Mouse (Mus musculus) left cerebral cortex, postnatal 25 days (tissue): ENCODE results near the gene Agbl4. TPM values are rescaled to one million over a fixed set of nuclear protein-coding genes. Genes with fewer than 3 reads are reported as not detected.
A peak's percentile ranks its signal among the peaks of the same experiment; 100 is the strongest.

ENCODE experiments used
- DNase-seq, 2 experiments: peaks; one replicate each; pipeline ENCODE4 v3.0.0; 2022; ENCODE audit warnings: low spot score in 2 of 2, mixed read lengths in 1 of 2
- intact Hi-C: fragments of 180-260 bp; cut with DNase I; formaldehyde crosslinking; loops from one replicate; pipeline ENCODE4 v1.15.1; 2025
- total RNA-seq, 2 experiments: library from RNA; stranded (reverse); gene quantifications; 2 replicates each; pipeline ENCODE4 v1.2.3; 2021

Agbl4 gene
- total RNA-seq, 2 experiments from 2014 or later = 21.2 to 22.6 TPM

DNA sequence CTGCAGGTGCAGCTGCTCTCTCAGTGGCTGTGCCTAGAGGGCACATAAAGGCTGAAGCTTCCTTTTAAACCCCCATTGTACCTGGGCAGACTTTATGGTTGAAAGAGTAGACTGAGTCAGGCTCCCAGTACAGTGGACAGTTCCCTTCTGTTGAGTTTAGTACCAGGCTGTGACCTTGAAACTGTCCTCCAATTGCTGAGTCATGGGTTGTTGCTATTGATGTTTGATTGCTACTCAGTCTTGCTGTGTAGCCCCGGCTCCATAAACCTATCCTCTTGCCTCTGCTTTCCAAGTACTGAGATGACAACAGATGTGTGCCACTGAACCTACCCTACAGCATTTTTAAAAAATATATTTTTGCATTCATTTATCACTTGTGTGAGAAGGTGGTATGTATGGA is 1190.8 kb downstream of the Agbl4 start:
- intact Hi-C loops = no loop called here
- no peak for DNase-seq

DNA sequence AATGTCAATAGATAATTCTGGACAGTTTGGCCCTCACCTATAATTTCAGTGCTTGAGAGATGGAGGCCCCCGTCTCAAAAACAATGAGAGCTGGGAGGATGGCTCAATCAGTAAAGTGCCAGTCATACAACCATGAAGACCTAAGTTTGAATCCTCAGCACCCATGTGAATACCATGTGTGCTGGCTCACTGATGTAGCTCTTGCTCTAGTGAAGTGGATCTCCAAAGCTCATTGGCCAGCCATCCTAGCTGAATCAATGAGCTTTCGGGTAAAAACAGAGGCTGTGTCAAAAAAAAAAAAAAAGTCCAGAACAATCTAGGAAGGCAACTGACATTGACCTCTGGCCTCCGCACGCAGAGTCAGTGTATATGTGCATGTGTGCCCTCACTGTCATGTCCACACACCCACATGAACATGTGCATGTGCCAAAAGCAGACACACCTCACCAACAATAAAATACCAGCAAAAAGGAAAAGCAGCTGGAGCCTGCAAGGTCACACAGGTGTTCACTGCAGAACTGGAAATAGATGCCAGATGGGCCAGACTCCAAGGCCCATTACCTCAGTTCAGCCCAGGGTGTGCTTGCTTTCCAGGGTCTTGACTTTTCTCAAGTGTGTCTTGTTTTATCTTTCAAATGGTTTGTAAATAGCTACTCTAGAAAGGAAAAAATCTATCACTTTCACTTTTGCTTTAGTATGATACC is 1192.2 kb downstream of the Agbl4 start:
- no peak for DNase-seq
- intact Hi-C loops = no loop called here

DNA sequence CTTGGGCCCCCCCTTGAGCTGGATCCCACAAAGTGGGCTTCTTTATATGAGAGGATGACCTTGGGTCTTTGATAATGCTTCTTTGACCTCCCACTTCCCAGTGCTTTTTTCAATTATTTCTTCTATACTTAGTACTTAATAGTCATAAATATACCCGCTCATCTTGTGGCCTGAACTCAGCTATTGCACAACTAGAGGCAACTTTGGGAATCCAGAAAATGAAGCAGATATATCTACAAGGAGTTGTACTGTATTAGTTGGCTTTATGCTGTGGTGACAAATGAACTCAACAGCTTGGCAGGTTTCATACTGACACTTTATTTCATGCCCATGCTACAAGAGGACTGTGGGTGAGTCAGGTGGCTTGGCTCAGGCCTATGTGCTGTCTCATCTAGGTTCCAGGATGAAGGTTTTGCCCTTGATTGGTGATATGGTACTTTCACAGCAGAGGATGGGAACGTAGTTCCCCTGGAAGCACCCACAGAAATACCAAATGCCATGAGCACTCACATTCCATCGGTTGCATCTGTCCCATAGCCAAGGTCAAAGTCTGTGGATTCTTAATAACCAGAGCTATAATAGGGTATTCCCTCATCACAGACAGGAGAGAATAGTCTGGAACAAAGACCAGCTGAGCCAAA is 1197.3 kb downstream of the Agbl4 start:
- no peak for DNase-seq
- intact Hi-C loops = no loop called here

DNA sequence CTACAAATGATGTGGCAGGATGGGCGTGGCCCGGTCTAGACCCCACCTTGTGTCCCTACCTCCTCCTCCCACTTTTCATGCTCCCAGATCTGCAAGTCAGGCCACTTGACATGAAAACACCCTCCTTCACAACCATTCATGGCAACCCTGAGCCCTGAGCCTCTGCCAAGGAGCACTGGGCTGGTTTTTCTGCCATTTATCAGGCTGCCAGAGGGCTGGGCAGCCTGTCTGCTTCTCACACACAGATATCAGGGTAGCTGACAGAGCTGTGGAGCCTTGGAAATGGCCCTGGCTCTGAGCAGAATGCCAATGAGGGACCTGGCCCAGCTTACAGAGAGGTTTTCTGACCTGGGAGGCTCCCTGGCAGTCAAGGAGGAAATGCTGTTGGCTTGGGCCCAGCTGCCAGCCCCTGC is 1199.8 kb downstream of the Agbl4 start:
- intact Hi-C loops = no loop called here
- peak in 1 of 2 experiments; percentile 39 for DNase-seq

DNA sequence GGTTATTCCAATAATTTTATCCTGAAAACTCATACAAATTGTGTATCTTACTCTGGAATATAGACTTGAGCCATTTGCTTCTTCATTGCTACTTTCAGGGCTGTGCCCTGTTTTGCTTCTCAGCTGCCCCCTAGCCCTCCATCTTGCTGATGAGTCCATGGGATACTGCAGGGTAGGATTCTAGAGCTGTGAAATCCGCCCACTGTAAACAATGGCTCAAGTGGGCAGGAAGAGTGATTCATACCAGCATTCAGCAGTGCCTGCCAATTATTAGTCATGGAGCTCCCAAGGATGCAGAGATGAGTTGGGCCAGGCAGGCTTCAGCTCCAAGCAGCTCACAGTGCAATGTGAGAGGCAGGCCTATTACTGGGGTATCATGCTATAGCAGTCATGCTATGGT is 1200.5 kb downstream of the Agbl4 start:
- DNase-seq = peak in 1 of 2 experiments; percentile 78
- intact Hi-C loops = no loop called here

DNA sequence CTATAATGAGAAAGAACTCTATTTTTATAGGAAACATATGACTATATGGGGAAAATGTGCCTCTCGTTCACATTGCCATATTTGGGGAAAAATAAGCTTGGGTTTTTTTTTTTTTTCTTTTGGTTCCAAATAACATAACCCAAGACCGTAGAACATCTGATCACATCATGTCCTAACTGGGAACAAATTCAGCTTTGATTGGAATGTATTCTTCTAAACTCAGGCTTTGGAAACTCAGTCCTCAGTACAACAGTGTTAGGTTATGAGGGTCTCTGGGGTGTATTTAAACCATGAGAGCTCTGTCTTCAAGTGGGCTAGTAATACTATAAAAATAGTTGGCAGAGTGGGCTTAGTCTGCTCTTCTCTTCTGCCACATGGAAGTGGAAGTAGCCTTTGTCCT is 1205.7 kb downstream of the Agbl4 start:
- DNase-seq = no peak
- intact Hi-C loops = no loop called here

DNA sequence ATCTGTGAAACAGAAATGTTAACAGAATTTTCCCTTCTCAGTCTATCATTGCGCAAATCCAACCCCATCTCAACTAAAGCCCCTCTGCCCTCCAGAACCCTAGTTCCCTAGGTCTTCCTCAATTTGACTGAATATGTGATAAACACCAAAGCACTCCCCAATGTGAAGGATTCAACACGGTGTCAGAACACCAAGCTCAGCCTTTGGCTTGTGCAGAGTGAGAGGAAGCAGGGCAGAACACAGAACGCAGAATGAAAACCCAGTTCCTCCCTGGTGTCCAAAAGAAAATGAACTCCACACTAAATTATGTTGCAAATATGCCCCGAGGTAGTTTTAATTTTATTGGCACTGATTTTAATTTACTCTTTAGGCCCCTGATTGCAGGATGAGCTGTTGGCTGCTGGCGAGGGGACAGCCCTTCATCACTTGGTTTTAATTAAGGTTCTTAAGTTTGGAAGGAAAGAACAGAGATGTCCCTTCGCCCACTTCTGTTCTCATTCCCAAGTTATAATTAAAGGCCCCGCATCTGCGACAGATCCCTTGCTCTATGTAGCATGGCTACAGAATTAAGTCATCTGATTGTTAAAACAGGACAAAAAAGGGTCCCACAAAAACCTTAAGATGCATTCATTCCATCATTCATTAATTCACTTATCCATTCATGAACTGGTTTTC is 1210.5 kb downstream of the Agbl4 start:
- intact Hi-C loops = no loop called here
- peak in 1 of 2 experiments; percentile 58 for DNase-seq

DNA sequence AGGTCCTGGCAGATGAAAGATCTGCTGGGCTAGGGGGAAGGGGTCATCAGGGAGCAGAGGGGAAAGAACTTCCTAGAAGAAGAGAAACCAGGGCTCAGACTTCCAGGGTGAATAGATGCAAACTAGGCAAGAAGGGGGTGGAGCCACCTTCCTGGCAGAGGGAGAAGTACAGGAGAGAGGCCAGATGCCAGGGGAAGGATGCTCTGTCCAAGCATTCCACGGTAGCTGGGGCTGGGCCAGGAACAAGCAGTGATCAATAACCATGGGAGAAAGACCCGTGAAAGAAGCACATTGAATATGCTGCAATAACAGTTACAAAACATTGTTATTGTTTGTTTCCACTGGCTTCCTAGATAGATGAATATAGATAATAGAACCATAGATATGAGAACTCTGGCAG is 1224.4 kb downstream of the Agbl4 start:
- no peak for DNase-seq
- intact Hi-C loops = loop anchor here (10.0 kb wide), 1 partner anchor 1597 kb away; no protein-coding TSS in a partner anchor

DNA sequence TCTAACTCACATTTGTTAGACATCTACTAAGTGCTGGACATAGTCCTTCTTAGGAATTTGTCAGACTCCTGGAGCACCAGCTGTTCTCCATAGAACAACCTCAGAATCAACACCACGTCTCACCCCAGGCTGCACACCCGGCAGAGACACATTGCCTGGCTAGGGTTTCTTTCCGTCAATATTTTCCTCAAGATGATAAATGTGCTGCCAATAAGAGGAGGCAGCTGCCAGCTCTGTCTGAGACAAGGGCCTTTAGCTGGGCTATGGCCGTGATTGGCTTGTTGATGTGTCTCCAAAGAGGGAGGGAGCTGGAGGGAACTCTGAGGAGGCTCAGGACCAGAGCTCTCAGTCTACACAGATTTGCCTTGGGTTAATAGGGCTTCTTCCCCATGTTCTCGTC is 1227.5 kb downstream of the Agbl4 start:
- DNase-seq = no peak
- intact Hi-C loops = loop anchor here (10.0 kb wide), 1 partner anchor 1600 kb away; no protein-coding TSS in a partner anchor

DNA sequence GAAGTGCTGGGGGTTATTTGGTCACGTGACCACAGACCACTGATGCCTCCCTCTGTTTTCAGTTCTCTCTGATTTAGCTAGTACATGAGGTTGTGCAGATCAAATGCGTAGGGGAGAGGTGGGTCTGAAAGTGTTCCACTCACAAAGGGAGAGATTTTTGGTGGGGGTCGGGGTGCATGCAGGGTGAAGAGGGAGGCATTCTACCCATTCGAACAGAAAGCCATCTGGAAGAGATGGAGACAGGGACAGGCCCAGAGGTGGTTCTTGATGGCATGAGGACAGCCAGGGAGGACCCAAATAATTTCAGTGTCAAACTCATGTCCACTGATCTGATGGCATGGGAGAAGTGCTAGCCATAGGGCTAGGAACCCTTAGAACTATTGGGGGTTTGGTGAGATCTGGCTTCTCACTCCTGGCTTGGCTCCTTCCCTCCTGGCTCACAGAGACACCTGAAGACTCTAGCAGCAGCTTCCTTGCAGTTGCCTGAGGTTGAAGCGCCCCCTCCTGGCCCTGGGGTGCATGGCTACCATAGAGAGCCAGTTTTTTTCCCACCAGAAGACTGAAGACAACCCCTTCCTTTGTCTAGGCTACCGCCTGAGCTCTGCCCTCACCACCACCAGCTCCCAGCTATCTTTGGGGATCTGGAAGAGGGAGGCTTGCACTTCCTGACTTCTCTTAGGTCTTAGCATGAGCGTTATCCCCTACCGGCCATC is 1228.8 kb downstream of the Agbl4 start:
- peak; percentile 86 to 90 for DNase-seq
- intact Hi-C loops = loop anchor here (1.0 to 10.0 kb wide), 4 partner anchors 130 to 1601 kb away; no protein-coding TSS in a partner anchor

DNA sequence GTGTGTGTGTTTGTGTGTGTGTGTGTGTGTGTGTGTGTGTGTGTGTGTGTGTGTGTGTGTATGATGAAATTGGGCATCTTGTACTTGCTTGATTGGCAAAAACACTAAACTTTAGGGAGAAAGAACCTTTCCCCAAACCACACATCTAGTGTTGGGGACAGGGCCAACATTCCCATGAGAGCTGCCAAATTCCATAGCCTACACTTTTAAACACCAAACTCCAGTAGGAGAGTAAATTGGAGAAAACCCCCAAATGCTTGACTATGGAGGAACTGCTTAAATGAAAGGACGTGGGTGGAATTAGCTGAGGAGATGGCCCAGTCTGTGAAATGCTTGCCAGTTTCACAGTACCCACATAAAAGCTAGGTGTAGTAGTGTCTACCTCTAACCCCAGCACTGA is 1235.2 kb downstream of the Agbl4 start:
- no peak for DNase-seq
- intact Hi-C loops = no loop called here

DNA sequence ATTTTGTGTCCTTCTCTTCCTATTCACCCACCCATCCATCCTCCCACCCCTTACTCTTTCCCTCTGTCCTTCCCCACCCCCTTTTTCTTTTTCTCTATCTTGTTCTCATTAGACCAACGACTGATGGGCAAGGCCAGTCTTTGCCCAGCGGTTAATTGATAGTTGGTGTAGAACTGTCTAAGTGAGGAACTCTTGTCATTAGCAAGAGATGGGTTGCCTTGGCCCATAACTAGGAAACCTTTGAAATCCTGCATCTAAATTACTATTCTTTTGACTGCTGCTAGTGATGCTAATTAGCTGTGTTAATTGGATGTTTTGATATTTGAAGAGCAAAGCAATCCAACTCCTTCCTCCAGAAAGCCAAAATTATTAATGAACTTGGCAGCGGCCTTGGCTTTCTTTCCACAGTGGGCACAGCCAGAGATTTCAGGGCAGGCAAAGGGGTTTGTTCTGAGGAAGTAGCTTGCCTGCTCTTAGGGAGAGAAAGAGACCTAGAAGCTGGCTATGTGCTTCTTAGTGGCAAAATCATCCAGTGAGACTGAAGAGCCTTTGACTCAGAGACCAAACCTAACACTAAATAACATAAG is 1238.2 kb downstream of the Agbl4 start:
- peak; percentile 24 to 38 for DNase-seq
- intact Hi-C loops = no loop called here

DNA sequence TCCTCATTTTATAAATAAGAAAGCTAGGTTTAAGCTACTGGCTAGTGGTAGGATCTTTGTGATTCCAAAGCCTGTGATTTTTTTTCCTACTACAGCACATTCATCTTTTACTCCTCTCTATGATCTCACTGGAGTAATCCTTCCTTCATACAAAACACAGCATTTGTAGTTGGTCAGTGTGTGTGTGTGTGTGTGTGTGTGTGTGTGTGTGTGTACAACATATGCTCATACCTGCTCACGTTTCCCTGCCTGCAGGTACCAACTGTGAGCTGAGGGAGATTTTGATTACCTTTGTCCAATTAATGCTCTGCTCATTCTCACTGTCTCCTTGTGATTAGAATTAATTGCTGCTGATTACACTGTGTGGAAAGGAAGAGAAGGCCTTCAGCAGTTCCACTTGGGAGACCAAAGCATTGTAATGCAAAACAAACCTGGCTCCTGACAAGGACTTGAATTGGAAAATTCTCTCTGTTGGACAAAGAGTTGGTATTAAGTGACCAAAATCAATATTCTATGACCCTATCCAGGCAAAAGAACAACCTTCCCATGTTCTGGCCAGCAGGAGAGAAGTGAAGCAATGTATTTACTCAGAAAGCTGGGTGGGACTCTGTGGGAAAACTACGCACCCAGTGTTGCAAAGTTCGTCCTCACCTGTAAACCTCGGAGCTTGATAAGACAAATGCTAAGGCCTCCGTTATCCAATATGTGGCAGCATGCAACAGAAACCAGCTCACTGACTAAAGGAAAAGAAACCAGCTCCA is 1241.7 kb downstream of the Agbl4 start:
- no peak for DNase-seq
- intact Hi-C loops = no loop called here

DNA sequence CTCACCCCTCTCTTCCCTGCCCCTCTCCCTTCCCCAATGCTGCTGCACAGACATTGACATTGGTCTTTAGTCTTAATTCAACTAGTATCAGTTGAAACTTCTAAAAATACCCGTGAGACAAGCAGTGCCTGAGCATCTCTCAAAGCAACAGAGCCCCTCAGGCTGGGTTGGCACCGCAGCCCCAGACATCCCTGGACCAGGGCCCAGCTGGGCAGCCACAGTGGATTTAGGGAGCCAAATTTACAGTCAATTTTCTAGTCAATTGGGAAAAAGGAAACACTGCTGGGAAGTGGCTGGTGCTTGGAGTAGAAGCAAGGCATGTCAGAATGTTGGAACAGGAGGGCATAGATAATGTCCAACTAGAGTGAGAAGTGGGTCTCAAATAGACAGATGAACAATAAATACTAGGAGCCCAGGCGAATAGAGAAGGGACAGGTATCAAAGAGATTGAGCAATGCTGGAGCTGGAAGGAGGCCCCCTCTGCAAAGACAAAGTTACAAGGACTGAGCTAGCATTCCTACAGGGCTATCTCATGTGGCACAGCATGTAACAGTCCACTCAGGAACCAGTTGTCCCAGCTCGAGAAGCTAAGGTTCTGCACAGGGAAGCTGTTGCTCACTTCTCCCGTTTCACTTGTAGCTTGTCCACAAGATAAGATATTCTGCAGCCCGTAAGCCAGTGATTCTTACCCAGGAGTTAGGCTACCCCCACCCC is 1247.8 kb downstream of the Agbl4 start:
- no peak for DNase-seq
- intact Hi-C loops = no loop called here

DNA sequence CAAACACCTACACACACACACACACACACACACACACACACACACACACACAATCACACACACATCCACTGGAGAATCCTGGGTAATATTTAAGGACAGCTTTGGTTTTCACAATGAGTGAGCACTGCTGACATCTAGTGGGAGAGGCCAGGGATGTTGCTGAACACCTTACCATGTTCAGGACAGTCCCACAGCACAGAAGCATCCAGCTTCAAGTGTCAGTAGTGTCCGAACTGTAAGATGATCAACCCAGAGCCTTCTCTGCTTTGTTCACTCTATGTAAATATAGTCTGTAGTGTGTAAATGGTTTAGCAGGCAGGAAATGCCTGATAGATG is 1248.3 kb downstream of the Agbl4 start:
- DNase-seq = peak; percentile 37 to 53
- intact Hi-C loops = no loop called here

DNA sequence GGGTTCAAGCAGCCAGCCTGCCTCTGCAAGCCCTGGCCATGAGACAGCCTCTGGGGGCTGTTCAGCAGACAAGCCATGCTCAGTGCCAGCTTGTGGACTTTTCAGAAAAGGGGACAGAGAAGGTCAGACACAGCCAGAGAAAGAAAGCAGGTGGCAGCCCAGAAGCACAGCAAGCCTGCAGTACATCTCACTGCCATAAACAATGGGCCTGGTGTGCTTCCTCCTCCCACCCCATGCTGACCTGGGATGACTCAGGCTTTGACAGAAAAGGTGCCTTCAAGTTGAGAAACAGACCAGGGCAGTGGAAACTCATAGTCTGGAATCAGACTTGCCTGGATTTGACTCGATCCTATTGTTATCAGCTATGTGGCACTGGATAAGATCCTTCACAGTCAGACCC is 1256.0 kb downstream of the Agbl4 start:
- intact Hi-C loops = no loop called here
- no peak for DNase-seq

DNA sequence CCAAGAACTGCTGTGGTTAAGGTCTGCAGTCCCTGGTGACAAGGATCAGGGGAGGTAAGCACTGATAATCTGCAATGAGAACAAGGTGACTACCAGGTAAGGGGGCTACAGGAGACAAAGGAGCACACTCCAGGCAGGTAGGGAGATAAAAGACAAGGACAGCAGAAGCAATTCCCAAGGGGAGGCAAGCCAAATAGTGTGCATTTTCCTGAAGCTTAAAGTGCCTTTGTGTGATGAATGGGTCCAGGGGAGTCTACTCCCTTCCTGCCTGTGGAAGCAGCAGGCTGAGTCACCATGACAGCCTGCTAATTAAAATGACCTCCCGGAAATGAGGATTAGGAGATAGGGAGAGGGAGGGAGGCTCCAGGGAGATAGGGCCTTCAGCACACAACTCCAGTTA is 1266.3 kb downstream of the Agbl4 start:
- no peak for DNase-seq
- intact Hi-C loops = no loop called here

DNA sequence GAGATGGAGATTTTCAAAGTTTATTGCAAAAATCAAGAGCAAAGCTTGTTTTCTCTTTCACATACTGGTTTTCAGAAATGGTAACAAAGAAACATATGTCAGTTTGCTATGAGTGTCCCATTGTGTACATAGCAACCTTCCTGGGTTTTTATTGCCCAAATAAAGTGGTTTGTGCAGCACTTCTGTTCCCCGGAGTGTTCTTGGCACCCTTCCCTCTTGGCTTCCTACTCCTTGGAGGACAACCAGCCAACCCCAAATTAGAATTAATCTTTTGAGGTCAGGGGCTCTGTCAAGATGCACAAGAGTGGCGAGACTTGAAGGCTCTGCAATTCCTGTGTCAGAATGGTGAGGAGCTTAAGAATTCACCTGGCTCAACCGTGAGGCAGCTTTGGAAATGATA is 1266.7 kb downstream of the Agbl4 start:
- peak in 1 of 2 experiments; percentile 20 for DNase-seq
- intact Hi-C loops = no loop called here

DNA sequence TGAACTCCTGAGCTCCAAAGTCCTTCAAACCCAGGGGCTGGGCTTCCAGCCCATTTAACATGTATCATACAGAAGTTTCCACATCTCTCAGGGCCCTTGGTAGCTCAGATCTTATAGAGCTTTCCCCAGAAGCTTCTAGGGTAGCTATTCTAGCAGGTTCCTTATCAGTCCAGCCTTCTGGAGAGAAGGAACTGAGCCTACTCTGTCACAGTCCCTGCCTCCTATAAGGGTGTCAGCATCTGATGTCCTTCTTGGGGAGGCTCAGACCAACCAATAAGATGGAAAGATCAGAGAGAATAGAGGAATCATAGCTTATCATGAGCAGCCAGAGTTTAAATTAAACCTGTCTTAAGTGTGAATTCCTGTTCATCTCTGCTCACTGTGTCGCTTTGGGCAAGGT is 1269.3 kb downstream of the Agbl4 start:
- intact Hi-C loops = no loop called here
- DNase-seq = no peak
